8 mouse cellular contexts compared by ENCODE assay signal in genomic region chr1:131116430-131117011, GRCm38 (mm10). TPM values are rescaled to one million over a fixed set of nuclear protein-coding genes. Genes with fewer than 3 reads are reported as not detected.
A peak's percentile ranks its signal among the peaks of the same experiment; 100 is the strongest.
DNase-seq lines count a peak whose midpoint lies in the region; ATAC-seq lines count a peak whose summit lies in the region.

No protein-coding gene starts in this region.

- H3K9me3 ChIP-seq in neural tube, embryonic 11.5 days (ENCODE audit: control insufficient read depth, low read length) = no peaks in the 10 kb centered on the region

- WGBS in neural tube, embryonic 11.5 days = 73% methylated on average over 13 of the region's 13 CpGs

- no peaks in the 10 kb centered on the region for H3K36me3 ChIP-seq in neural tube, embryonic 11.5 days (ENCODE audit: control insufficient read depth, insufficient read depth, low read length)

- no peak overlapping the region for H3K4me3 ChIP-seq in neural tube, embryonic 11.5 days (ENCODE audit: low read depth, low read length)

- H3K27me3 ChIP-seq in neural tube, embryonic 11.5 days (ENCODE audit: control insufficient read depth, insufficient read depth, low read length) = no peaks in the 10 kb centered on the region

- peak overlapping the region; percentile 58 for H3K27ac ChIP-seq in neural tube, embryonic 11.5 days (ENCODE audit: low read depth, low read length)

- no peaks in the 10 kb centered on the region for H3K4me1 ChIP-seq in neural tube, embryonic 11.5 days (ENCODE audit: control insufficient read depth, insufficient read depth, low read length)

- no peak overlapping the region for H3K4me2 ChIP-seq in neural tube, embryonic 11.5 days (ENCODE audit: low read depth)

- no peak for DNase-seq in neural tube, embryonic 11.5 days (ENCODE audit: low spot score)
- DNase-seq in neural tube, embryonic 10.5 days (ENCODE audit: extremely low spot score, low spot score) = no peak
- DNase-seq in heart, adult 9 months (ENCODE audit: low spot score in 2 of 2) = peak; percentile 58 to 71
- DNase-seq in layer of hippocampus, adult 9-11 months = peak; percentile 89
- peak; percentile 84 for DNase-seq in right cerebral cortex, adult 18-20 months
- DNase-seq in spleen, postnatal 10 days (ENCODE audit: low spot score in 2 of 2) = no peak
- DNase-seq in kidney, postnatal 10 days = no peak
- no peak for DNase-seq in B cell, adult 2 months

- no peak for ATAC-seq in neural tube, embryonic 11.5 days (ENCODE audit: insufficient read depth, low FRiP score, low TSS enrichment)

- H3K9ac ChIP-seq in neural tube, embryonic 11.5 days (ENCODE audit: low read length) = no peak overlapping the region

RNA-seq across cellular contexts. Expression of gene Mapkapk2, which starts 18.9 kb away (rescaled TPM):
- polyA plus RNA-seq in neural tube, embryonic 11.5 days (2014; fragmentation: Nextera tagmentation; extraction: Ambion mirVana) = 36.5 and 39.7 TPM in 2 replicates

RNA-seq across cellular contexts. Expression of gene Dyrk3, which starts 21.6 kb away (rescaled TPM):
- polyA plus RNA-seq in neural tube, embryonic 11.5 days (2014; fragmentation: Nextera tagmentation; extraction: Ambion mirVana) = 10.4 and 11.3 TPM in 2 replicates

RNA-seq across cellular contexts. Expression of gene Eif2d, which starts 36.5 kb away (rescaled TPM):
- polyA plus RNA-seq in neural tube, embryonic 11.5 days (2014; fragmentation: Nextera tagmentation; extraction: Ambion mirVana) = 55.0 and 58.5 TPM in 2 replicates

Comparison
In these comparisons a context has a peak if more than half of its experiments do, and no peak if none do; other contexts are left out.
1. DNase-seq: peak in heart, adult 9 months (2 of 2), layer of hippocampus, adult 9-11 months (single experiment) and right cerebral cortex, adult 18-20 months (single experiment); none in neural tube, embryonic 11.5 days (single experiment), neural tube, embryonic 10.5 days (single experiment), spleen, postnatal 10 days (0 of 2), kidney, postnatal 10 days (single experiment) and B cell, adult 2 months (0 of 2).